Mouse (Mus musculus) lung, postnatal 10 days (tissue): Measurements from ENCODE around the gene Doc2b.

Experiments
- DNase-seq: peaks from one replicate; pipeline ENCODE4 v3.0.0; 2021

Doc2b gene

GRCm38 (mm10) chr11:75796029-75796445 lies at the start of gene Doc2b:
Gene Doc2b (minus strand): TSS chr11:75796049.
- peak; percentile 35 for DNase-seq

GRCm38 (mm10) chr11:75842904-75843619 lies 47.2 kb upstream of the Doc2b start:
- no peak for DNase-seq

GRCm38 (mm10) chr11:75841503-75841902 lies 45.7 kb upstream of the Doc2b start:
- no peak for DNase-seq

GRCm38 (mm10) chr11:75839536-75840430 lies 43.9 kb upstream of the Doc2b start:
- no peak for DNase-seq

GRCm38 (mm10) chr11:75838861-75839426 lies 43.1 kb upstream of the Doc2b start:
- no peak for DNase-seq

- no peak for DNase-seq
Observed at GRCm38 (mm10) chr11:75836240-75836610, 40.4 kb upstream of the Doc2b start.

- DNase-seq, result no peak
Observed at GRCm38 (mm10) chr11:75835587-75836239, 39.9 kb upstream of the Doc2b start.

- no peak for DNase-seq
Observed at GRCm38 (mm10) chr11:75833081-75833480, 37.2 kb upstream of the Doc2b start.

- DNase-seq, result no peak
Observed at GRCm38 (mm10) chr11:75830386-75830785, 34.5 kb upstream of the Doc2b start.

GRCm38 (mm10) chr11:75827414-75827813 lies 31.6 kb upstream of the Doc2b start:
- DNase-seq, result no peak

GRCm38 (mm10) chr11:75823506-75823905 lies 27.7 kb upstream of the Doc2b start:
- DNase-seq, result no peak

- peak; percentile 39 for DNase-seq
Observed at GRCm38 (mm10) chr11:75813085-75813484, 17.2 kb upstream of the Doc2b start.

- DNase-seq, result peak; percentile 96
Observed at GRCm38 (mm10) chr11:75811900-75812299, 16.1 kb upstream of the Doc2b start.

- no peak for DNase-seq
Observed at GRCm38 (mm10) chr11:75810526-75810925, 14.7 kb upstream of the Doc2b start.

- peak; percentile 52 for DNase-seq
Observed at GRCm38 (mm10) chr11:75807486-75807885, 11.6 kb upstream of the Doc2b start.

- DNase-seq, result no peak
Observed at GRCm38 (mm10) chr11:75801771-75802550, 6.1 kb upstream of the Doc2b start.

- no peak for DNase-seq
Observed at GRCm38 (mm10) chr11:75801369-75801768, 5.5 kb upstream of the Doc2b start.

- no peak for DNase-seq
Observed at GRCm38 (mm10) chr11:75796536-75797246, 842 bp upstream of the Doc2b start.

GRCm38 (mm10) chr11:75795321-75795636 lies 570 bp downstream of the Doc2b start:
- no peak for DNase-seq

GRCm38 (mm10) chr11:75794602-75795320 lies 1.1 kb downstream of the Doc2b start:
- DNase-seq, result no peak

- no peak for DNase-seq
Observed at GRCm38 (mm10) chr11:75793351-75793750, 2.5 kb downstream of the Doc2b start.
